Mouse (Mus musculus) heart, postnatal 4 days (tissue): Measurements from ENCODE around the gene Mef2b. TPM values are rescaled to one million over a fixed set of nuclear protein-coding genes. Genes with fewer than 3 reads are reported as not detected.

Source experiments
- microRNA-seq, 2 experiments: library from miRNA; unstranded; fragments of <30 nt; microRNA quantifications; one replicate each; pipeline ENCODE4 v1.2.0; 2021 to 2022
- total RNA-seq, 2 experiments: library from RNA; stranded (reverse); gene quantifications; 2 replicates each; pipeline ENCODE4 v1.2.3; 2021

Gene Mef2b
- total RNA-seq, 2 experiments from 2014 or later = 0.20 to 0.21 TPM

Small RNAs within 50 kb of the gene (microRNA-seq; reads per million reads assigned to microRNA genes)
- 0 to 0.69 reads per million in 2 experiments for gene Mir7066

Other genes starting within 250 kb of the Mef2b start
- gene Tssk6, start 237.5 kb upstream of the Mef2b start, total RNA-seq = under 1 TPM in 1 of 2 experiments, not detected in 1; 0.33 TPM
- gene Ndufa13, start 237.2 kb upstream of the Mef2b start, total RNA-seq = 100 to 1,000 TPM; 286 to 326 TPM
- 1 to 10 TPM; 6.2 to 8.6 TPM for gene Yjefn3, start 237.0 kb upstream of the Mef2b start, total RNA-seq
- gene Gatad2a, start 143.3 kb upstream of the Mef2b start, total RNA-seq = 10 to 100 TPM; 75.9 to 79.5 TPM
- 10 to 100 TPM; 39.5 to 40.8 TPM for gene Mau2, start 97.0 kb upstream of the Mef2b start, total RNA-seq
- 10 to 100 TPM; 23.2 to 23.8 TPM for gene Sugp1, start 96.9 kb upstream of the Mef2b start, total RNA-seq
- 1 to 10 TPM in 1 of 2 experiments, under 1 TPM in 1; 0.95 to 1.0 TPM for gene Tm6sf2, start 66.8 kb upstream of the Mef2b start, total RNA-seq
- not detected for gene Hapln4, start 56.3 kb upstream of the Mef2b start, total RNA-seq
- 1 to 10 TPM in 1 of 2 experiments, under 1 TPM in 1; 0.81 to 1.2 TPM for gene Ncan, start 18.8 kb upstream of the Mef2b start, total RNA-seq
- 10 to 100 TPM; 14.8 to 17.1 TPM for gene Nr2c2ap, start 8.4 kb upstream of the Mef2b start, total RNA-seq
- gene Rfxank, start 557 bp upstream of the Mef2b start, total RNA-seq = 10 to 100 TPM; 25.4 to 25.8 TPM
- gene Borcs8, start 212 bp upstream of the Mef2b start, total RNA-seq = 10 to 100 TPM; 28.0 to 29.1 TPM
- gene Tmem161a, start 32.6 kb downstream of the Mef2b start, total RNA-seq = 100 to 1,000 TPM; 100 to 110 TPM
- 10 to 100 TPM; 25.9 to 28.0 TPM for gene Slc25a42, start 72.6 kb downstream of the Mef2b start, total RNA-seq
- 10 to 100 TPM; 52.2 to 55.4 TPM for gene Sugp2, start 94.5 kb downstream of the Mef2b start, total RNA-seq
- gene Armc6, start 94.8 kb downstream of the Mef2b start, total RNA-seq = 10 to 100 TPM; 10.2 to 10.6 TPM
- gene Homer3, start 143.1 kb downstream of the Mef2b start, total RNA-seq = 10 to 100 TPM; 36.2 to 36.4 TPM
- 10 to 100 TPM; 37.2 to 46.4 TPM for gene Ddx49, start 162.8 kb downstream of the Mef2b start, total RNA-seq
- gene Cope, start 162.8 kb downstream of the Mef2b start, total RNA-seq = 100 to 1,000 TPM; 176 to 179 TPM
- gene Cers1, start 176.1 kb downstream of the Mef2b start, total RNA-seq = under 1 TPM; 0.43 to 0.56 TPM
- gene Gdf1, start 190.1 kb downstream of the Mef2b start, total RNA-seq = under 1 TPM in 1 of 2 experiments, not detected in 1; 0.60 TPM
- 10 to 100 TPM; 44.1 to 45.9 TPM for gene Upf1, start 213.6 kb downstream of the Mef2b start, total RNA-seq
- gene Comp, start 233.8 kb downstream of the Mef2b start, total RNA-seq = 1 to 10 TPM; 2.5 to 2.6 TPM